Mouse (Mus musculus) mature B cell (primary cell): ENCODE results near the gene Snu13.

Source experiments
- in situ Hi-C: fragments of 300-500 bp; cut with MboI; formaldehyde crosslinking; loops from 2 replicates; pipeline ENCODE4 v1.14.3; 2019

Gene Snu13

GRCm38 (mm10) chr15:82027276-82027675 lies 20.1 kb downstream of the Snu13 start:
- in situ Hi-C loops: no loop called here

- in situ Hi-C loops: no loop called here
Observed at GRCm38 (mm10) chr15:82023965-82024635, 23.3 kb downstream of the Snu13 start.

GRCm38 (mm10) chr15:82022535-82023088 lies 24.8 kb downstream of the Snu13 start:
- in situ Hi-C loops: no loop called here

- in situ Hi-C loops: no loop called here
Observed at GRCm38 (mm10) chr15:82019288-82019687, 28.1 kb downstream of the Snu13 start.

GRCm38 (mm10) chr15:82017461-82017860 lies 29.9 kb downstream of the Snu13 start:
- in situ Hi-C loops: no loop called here

- in situ Hi-C loops: no loop called here
Observed at GRCm38 (mm10) chr15:82016830-82017229, 30.6 kb downstream of the Snu13 start.

- in situ Hi-C loops: no loop called here
Observed at GRCm38 (mm10) chr15:82016101-82016808, 31.1 kb downstream of the Snu13 start.

GRCm38 (mm10) chr15:82015392-82016100 lies 31.9 kb downstream of the Snu13 start:
- in situ Hi-C loops: no loop called here

- in situ Hi-C loops: no loop called here
Observed at GRCm38 (mm10) chr15:82014745-82015391, 32.5 kb downstream of the Snu13 start.

- in situ Hi-C loops: no loop called here
Observed at GRCm38 (mm10) chr15:82011947-82012346, 35.5 kb downstream of the Snu13 start.

- in situ Hi-C loops: no loop called here
Observed at GRCm38 (mm10) chr15:82004257-82004656, 43.1 kb downstream of the Snu13 start.

GRCm38 (mm10) chr15:81993992-81994391 lies 53.4 kb downstream of the Snu13 start:
- in situ Hi-C loops: no loop called here

GRCm38 (mm10) chr15:81990549-81990948 lies 56.8 kb downstream of the Snu13 start:
- in situ Hi-C loops: no loop called here
